Mouse (Mus musculus): ENCODE data around the gene Usp49. TPM values are rescaled to one million over a fixed set of nuclear protein-coding genes. Genes with fewer than 3 reads are reported as not detected.

The Usp49 gene
- polyA plus RNA-seq, 1 experiment from 2014 or later = 4.0 TPM

GRCm38 (mm10) chr17:47658741-47659243 is 28.3 kb downstream of the Usp49 start:
- no peaks in the 10 kb centered on the region for H3K4me1 ChIP-seq
- no peak overlapping the region for H3K9ac ChIP-seq
- H3K9me3 ChIP-seq = no peaks in the 10 kb centered on the region
- no peak overlapping the region for H3K4me2 ChIP-seq
- H3K4me3 ChIP-seq = no peak overlapping the region
- no peaks in the 10 kb centered on the region for H3K27me3 ChIP-seq
- no peak for ATAC-seq (ENCODE audit: insufficient number of reproducible peaks, low FRiP score, low TSS enrichment, low read depth)
- WGBS = 86% methylated on average over 3 of the region's 3 CpGs
- H3K27ac ChIP-seq = no peak overlapping the region
- no peaks in the 10 kb centered on the region for H3K36me3 ChIP-seq

GRCm38 (mm10) chr17:47663009-47663713 is 32.7 kb downstream of the Usp49 start:
- 70% methylated on average over 9 of the region's 9 CpGs for WGBS
- no peak for ATAC-seq (ENCODE audit: insufficient number of reproducible peaks, low FRiP score, low TSS enrichment, low read depth)
- no peak overlapping the region for H3K4me2 ChIP-seq
- no peaks in the 10 kb centered on the region for H3K36me3 ChIP-seq
- H3K9ac ChIP-seq = no peak overlapping the region
- H3K4me1 ChIP-seq = no peaks in the 10 kb centered on the region
- no peak overlapping the region for H3K4me3 ChIP-seq
- H3K27me3 ChIP-seq = no peaks in the 10 kb centered on the region
- no peak overlapping the region for H3K27ac ChIP-seq
- no peaks in the 10 kb centered on the region for H3K9me3 ChIP-seq

DNA sequence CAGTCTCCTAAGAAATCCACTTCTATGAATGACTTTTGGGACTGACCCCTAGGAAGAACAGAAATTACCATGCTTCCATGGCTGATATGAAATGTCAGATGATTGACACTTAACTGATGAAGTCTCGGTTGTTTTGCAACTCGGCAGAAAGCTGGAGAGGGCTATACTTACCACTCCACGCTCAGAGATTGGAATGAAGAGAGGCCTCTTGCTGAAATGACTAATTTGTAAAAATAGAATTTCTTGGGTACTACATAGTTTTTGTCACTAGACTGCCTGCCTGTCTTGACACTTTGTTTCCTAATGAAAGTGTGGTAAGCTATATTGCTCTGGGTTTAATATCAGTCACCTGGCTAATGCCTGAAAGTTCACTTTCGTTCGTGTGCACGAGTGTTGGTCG is 34.0 kb downstream of the Usp49 start:
- no peak overlapping the region for H3K27ac ChIP-seq
- no peaks in the 10 kb centered on the region for H3K27me3 ChIP-seq
- no peaks in the 10 kb centered on the region for H3K9me3 ChIP-seq
- 84% methylated on average over 7 of the region's 7 CpGs for WGBS
- H3K4me3 ChIP-seq = no peak overlapping the region
- H3K36me3 ChIP-seq = no peaks in the 10 kb centered on the region
- no peaks in the 10 kb centered on the region for H3K4me1 ChIP-seq
- H3K9ac ChIP-seq = no peak overlapping the region
- no peak for ATAC-seq (ENCODE audit: insufficient number of reproducible peaks, low FRiP score, low TSS enrichment, low read depth)
- no peak overlapping the region for H3K4me2 ChIP-seq

- Histone ChIP-seq H3K4me1 (peaks cover 14% of the 10 kb centered on the region), H3K9me3 (no peaks in the 10 kb centered on the region), H3K4me2 (no peak overlapping the region), H3K36me3 (0 out of 2 replicates have a peak, but pooled peaks cover 4% of the 10 kb centered on the region), H3K4me3 (no peak overlapping the region), H3K9ac (no peak overlapping the region), H3K27ac (no peak overlapping the region), H3K27me3 (peaks cover 20% of the 10 kb centered on the region)
- 79% methylated on average over 4 of the region's 4 CpGs for WGBS
- ATAC-seq (ENCODE audit: insufficient number of reproducible peaks, low FRiP score, low TSS enrichment, low read depth) = no peak
Measured at GRCm38 (mm10) chr17:47669166-47669565, 38.7 kb downstream of the Usp49 start.

DNA sequence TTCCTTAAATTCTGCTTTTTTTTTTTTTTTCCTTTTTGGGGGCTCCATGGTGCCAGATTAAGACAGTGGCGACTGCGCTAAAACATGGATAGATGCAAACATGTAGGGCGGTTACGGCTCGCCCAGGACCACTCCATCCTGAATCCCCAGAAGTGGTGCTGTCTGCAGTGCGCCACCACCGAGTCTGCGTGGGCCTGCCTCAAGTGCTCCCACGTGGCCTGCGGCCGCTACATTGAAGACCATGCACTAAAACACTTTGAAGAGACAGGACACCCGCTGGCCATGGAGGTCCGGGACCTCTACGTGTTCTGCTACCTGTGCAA is 41.5 kb downstream of the Usp49 start:
- Histone ChIP-seq H3K27ac (no peak overlapping the region), H3K4me3 (peak overlapping the region; percentile 45), H3K4me2 (peak overlapping the region; percentile 81), H3K36me3 (peaks cover 13% of the 10 kb centered on the region; the same call in 1 of the 2 replicates), H3K4me1 (peaks cover 14% of the 10 kb centered on the region), H3K9me3 (no peaks in the 10 kb centered on the region), H3K27me3 (peaks cover 20% of the 10 kb centered on the region), H3K9ac (no peak overlapping the region)
- no peak for ATAC-seq (ENCODE audit: insufficient number of reproducible peaks, low FRiP score, low TSS enrichment, low read depth)
- 14% methylated on average over 14 of the region's 14 CpGs for WGBS

- Histone ChIP-seq H3K27ac (peak overlapping the region; percentile 22; the same call in 1 of the 2 replicates), H3K9ac (0 out of 2 replicates have a peak overlapping the region, but pooled peaks have one; percentile 31), H3K4me1 (peaks cover 14% of the 10 kb centered on the region), H3K36me3 (peaks cover 13% of the 10 kb centered on the region; the same call in 1 of the 2 replicates), H3K4me2 (peak overlapping the region; percentile 81), H3K4me3 (peak overlapping the region; percentile 45), H3K9me3 (no peaks in the 10 kb centered on the region), H3K27me3 (peaks cover 20% of the 10 kb centered on the region)
- peak; percentile 65; the same call in 1 of the 2 replicates for ATAC-seq (ENCODE audit: insufficient number of reproducible peaks, low FRiP score, low TSS enrichment, low read depth)
- 4% methylated on average over 66 of the region's 68 CpGs for WGBS
Measured at GRCm38 (mm10) chr17:47672311-47673111, 42.0 kb downstream of the Usp49 start.

DNA sequence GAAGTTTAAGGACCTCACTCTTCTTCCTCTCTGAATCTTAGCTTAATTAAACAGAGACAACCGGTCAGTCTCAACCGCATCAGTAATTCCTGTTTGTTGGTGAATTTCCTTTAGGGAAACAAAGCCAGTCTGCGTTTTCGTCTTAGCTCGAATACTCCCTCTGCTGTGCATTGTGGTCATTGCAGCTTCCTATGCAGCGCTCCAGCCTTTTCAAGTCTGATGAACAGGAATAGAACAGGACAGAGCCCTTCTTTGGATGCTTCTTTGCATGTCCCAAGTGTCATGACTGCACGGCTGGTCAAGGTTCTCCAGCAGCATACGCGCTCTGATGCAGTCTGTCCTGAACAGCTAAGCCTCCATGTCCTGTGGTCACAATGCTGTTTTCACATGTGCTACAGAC is 46.1 kb downstream of the Usp49 start:
- Histone ChIP-seq H3K27ac (no peak overlapping the region), H3K9ac (no peak overlapping the region), H3K36me3 (peaks cover 44% of the 10 kb centered on the region), H3K4me3 (no peak overlapping the region), H3K9me3 (no peaks in the 10 kb centered on the region), H3K27me3 (peaks cover 13% of the 10 kb centered on the region), H3K4me1 (peaks cover 14% of the 10 kb centered on the region), H3K4me2 (no peak overlapping the region)
- no peak for ATAC-seq (ENCODE audit: insufficient number of reproducible peaks, low FRiP score, low TSS enrichment, low read depth)
- WGBS = 22% methylated on average over 9 of the region's 9 CpGs

DNA sequence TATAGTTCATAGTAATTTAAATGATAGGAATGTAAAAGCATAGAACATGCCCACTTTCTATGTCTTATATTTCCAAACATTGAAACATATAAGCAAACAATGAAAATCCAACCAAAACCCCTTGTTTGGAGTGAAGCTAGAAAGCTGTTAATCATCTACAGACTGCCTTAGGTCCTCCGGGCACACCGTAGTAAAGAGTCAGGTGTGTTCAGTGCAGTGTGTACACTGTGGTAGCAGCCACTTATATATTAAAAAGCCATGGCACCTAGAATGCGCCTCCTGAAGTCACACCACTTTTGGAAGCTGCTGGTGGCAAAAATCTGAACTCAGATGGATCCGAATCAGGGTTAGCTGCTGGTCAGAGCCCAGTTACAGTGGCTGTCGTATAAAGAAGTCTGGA is 47.7 kb downstream of the Usp49 start:
- peaks cover 2% of the 10 kb centered on the region for H3K27me3 ChIP-seq
- WGBS = 91% methylated on average over 5 of the region's 5 CpGs
- no peak overlapping the region for H3K4me2 ChIP-seq
- no peak overlapping the region for H3K27ac ChIP-seq
- ATAC-seq (ENCODE audit: insufficient number of reproducible peaks, low FRiP score, low TSS enrichment, low read depth) = no peak
- peaks cover under 1% of the 10 kb centered on the region; the same call in 1 of the 2 replicates for H3K4me1 ChIP-seq
- H3K9ac ChIP-seq = no peak overlapping the region
- no peaks in the 10 kb centered on the region for H3K9me3 ChIP-seq
- H3K36me3 ChIP-seq = peaks cover 53% of the 10 kb centered on the region
- no peak overlapping the region for H3K4me3 ChIP-seq

DNA sequence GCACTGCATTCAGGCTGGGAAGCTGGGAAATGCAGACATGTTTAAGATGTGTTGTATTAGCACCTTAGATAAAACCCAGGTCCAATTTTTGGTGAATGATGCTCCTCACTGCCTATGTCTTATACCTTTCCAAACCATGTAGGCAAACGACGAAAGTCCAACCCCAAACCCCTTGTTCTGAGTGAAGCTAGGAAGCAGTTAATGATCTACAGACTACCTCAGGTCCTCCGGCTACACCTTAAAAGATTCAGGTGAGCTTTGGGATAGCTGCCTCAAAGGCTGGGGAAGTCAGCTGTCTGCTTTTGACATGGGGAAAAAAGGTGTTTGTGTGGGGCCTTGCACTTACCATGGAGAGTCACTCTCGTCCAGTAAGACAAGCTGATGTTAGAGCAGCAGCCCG is 48.2 kb downstream of the Usp49 start:
- 84% methylated on average over 5 of the region's 5 CpGs for WGBS

DNA sequence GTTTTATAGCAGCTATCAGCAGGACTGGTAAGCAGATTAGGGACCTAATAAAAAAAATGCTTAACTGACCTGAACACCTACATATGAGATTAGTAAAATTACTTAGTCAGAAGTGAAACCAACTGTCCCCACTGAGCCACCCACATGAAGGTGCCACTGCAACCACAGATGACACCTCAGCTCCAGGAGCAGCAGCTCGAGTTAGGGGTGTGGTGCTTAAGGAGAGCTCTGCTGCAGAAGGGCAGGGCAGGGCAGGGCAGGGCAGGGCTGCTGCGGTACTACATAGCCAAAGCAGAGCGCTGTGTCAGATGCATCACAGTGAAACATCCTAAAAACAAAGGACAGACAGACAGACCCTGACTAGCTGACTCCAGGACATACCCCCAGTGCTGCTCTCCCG is 52.3 kb downstream of the Usp49 start:
- Histone ChIP-seq H3K4me1 (peaks cover 13% of the 10 kb centered on the region), H3K9ac (no peak overlapping the region), H3K27me3 (no peaks in the 10 kb centered on the region), H3K27ac (no peak overlapping the region), H3K9me3 (no peaks in the 10 kb centered on the region), H3K4me3 (no peak overlapping the region), H3K36me3 (peaks cover 70% of the 10 kb centered on the region), H3K4me2 (no peak overlapping the region)
- WGBS = 72% methylated on average over 4 of the region's 4 CpGs
- ATAC-seq (ENCODE audit: insufficient number of reproducible peaks, low FRiP score, low TSS enrichment, low read depth) = no peak

More for the DNA sequence above, 48.2 kb downstream of the Usp49 start:
- Histone ChIP-seq H3K27ac (no peak overlapping the region), H3K4me3 (no peak overlapping the region), H3K9ac (no peak overlapping the region), H3K36me3 (peaks cover 56% of the 10 kb centered on the region), H3K4me2 (no peak overlapping the region), H3K27me3 (no peaks in the 10 kb centered on the region), H3K9me3 (no peaks in the 10 kb centered on the region), H3K4me1 (no peaks in the 10 kb centered on the region)
- no peak for ATAC-seq (ENCODE audit: insufficient number of reproducible peaks, low FRiP score, low TSS enrichment, low read depth)

- peak; percentile 86 for ATAC-seq (ENCODE audit: insufficient number of reproducible peaks, low FRiP score, low TSS enrichment, low read depth)
- H3K36me3 ChIP-seq = peaks cover 28% of the 10 kb centered on the region
- WGBS = under 1% methylated on average over 70 of the region's 70 CpGs
Measured at GRCm38 (mm10) chr17:47687409-47688343, 57.2 kb downstream of the Usp49 start.

More at GRCm38 (mm10) chr17:47687409-47688343, 57.2 kb downstream of the Usp49 start:
- Histone ChIP-seq H3K9me3 (no peaks in the 10 kb centered on the region), H3K4me1 (peaks cover 24% of the 10 kb centered on the region), H3K4me2 (peak overlapping the region; percentile 95), H3K9ac (peak overlapping the region; percentile 76), H3K4me3 (peak overlapping the region; percentile 80), H3K27me3 (no peaks in the 10 kb centered on the region), H3K27ac (peak overlapping the region; percentile 83)

All from limb, embryonic 15.5 days (tissue).